Mouse (Mus musculus): ENCODE measurements at regions not wholly inside any gene's neighbourhood (a gene's known extent, or its start where the extent isn't known, plus 50 kb on each side); places are given as distances from the start of the nearest gene placed in this dataset.

GRCm38 (mm10) chr1:193992226-193992625 is 622.1 kb upstream of the Camk1g start:
- no peak overlapping the region for H3K9ac ChIP-seq
- ATAC-seq (ENCODE audit: low read depth) (no peak), DNase-seq (no peak)
- no peaks in the 10 kb centered on the region for H3K9me3 ChIP-seq (replicated peaks)
- H3K4me1 ChIP-seq (replicated peaks) = no peaks in the 10 kb centered on the region
- 50% methylated on average over 2 of the region's 2 CpGs for WGBS (ENCODE audit: insufficient replicate concordance)
- H3K27ac ChIP-seq = no peak overlapping the region
- H3K36me3 ChIP-seq = no peaks in the 10 kb centered on the region
- no peak overlapping the region for H3K4me3 ChIP-seq (replicated peaks)
- H3K4me2 ChIP-seq = no peak overlapping the region
- no peaks in the 10 kb centered on the region for H3K27me3 ChIP-seq

GRCm38 (mm10) chr1:193989956-193990675 is 620.0 kb upstream of the Camk1g start:
- Histone ChIP-seq H3K4me2 (no peak overlapping the region), H3K4me1 (replicated peaks) (no peaks in the 10 kb centered on the region), H3K27me3 (no peaks in the 10 kb centered on the region), H3K36me3 (no peaks in the 10 kb centered on the region), H3K27ac (no peak overlapping the region), H3K4me3 (replicated peaks) (no peak overlapping the region), H3K9ac (no peak overlapping the region), H3K9me3 (replicated peaks) (no peaks in the 10 kb centered on the region)
- DNase-seq = no peak
- no peak for ATAC-seq (ENCODE audit: low read depth)
- 54% methylated on average over 10 of the region's 10 CpGs for WGBS (ENCODE audit: insufficient replicate concordance)

GRCm38 (mm10) chr1:193988970-193989904 is 619.1 kb upstream of the Camk1g start:
- no peaks in the 10 kb centered on the region for H3K27me3 ChIP-seq
- no peak overlapping the region for H3K4me2 ChIP-seq
- WGBS (ENCODE audit: insufficient replicate concordance) = 39% methylated on average over 17 of the region's 17 CpGs
- no peak for DNase-seq
- H3K4me3 ChIP-seq (replicated peaks) = no peak overlapping the region
- no peak overlapping the region for H3K27ac ChIP-seq
- ATAC-seq (ENCODE audit: low read depth) = no peak
- H3K4me1 ChIP-seq (replicated peaks) = no peaks in the 10 kb centered on the region
- H3K9me3 ChIP-seq (replicated peaks) = no peaks in the 10 kb centered on the region
- H3K9ac ChIP-seq = no peak overlapping the region
- no peaks in the 10 kb centered on the region for H3K36me3 ChIP-seq

GRCm38 (mm10) chr1:193980571-193980970 is 610.5 kb upstream of the Camk1g start:
- Histone ChIP-seq H3K9me3 (replicated peaks) (no peaks in the 10 kb centered on the region), H3K27ac (no peak overlapping the region), H3K36me3 (no peaks in the 10 kb centered on the region), H3K4me1 (replicated peaks) (no peaks in the 10 kb centered on the region), H3K4me2 (no peak overlapping the region), H3K4me3 (replicated peaks) (no peak overlapping the region), H3K27me3 (no peaks in the 10 kb centered on the region), H3K9ac (no peak overlapping the region)
- no peak for DNase-seq
- 56% methylated on average over 4 of the region's 4 CpGs for WGBS (ENCODE audit: insufficient replicate concordance)
- no peak for ATAC-seq (ENCODE audit: low read depth)

- H3K36me3 ChIP-seq = no peaks in the 10 kb centered on the region
- no peak overlapping the region for H3K4me3 ChIP-seq (replicated peaks)
- H3K27me3 ChIP-seq = no peaks in the 10 kb centered on the region
- ATAC-seq (ENCODE audit: low read depth) (no peak), DNase-seq (no peak)
- no peak overlapping the region for H3K27ac ChIP-seq
- H3K9me3 ChIP-seq (replicated peaks) = no peaks in the 10 kb centered on the region
- no peak overlapping the region for H3K9ac ChIP-seq
- 65% methylated on average over 1 of the region's 1 CpGs for WGBS (ENCODE audit: insufficient replicate concordance)
- no peak overlapping the region for H3K4me2 ChIP-seq
- H3K4me1 ChIP-seq (replicated peaks) = no peaks in the 10 kb centered on the region
These were observed 601.4 kb upstream of the Camk1g start for GRCm38 (mm10) chr1:193971537-193971936.

GRCm38 (mm10) chr1:193969264-193969908 is 599.3 kb upstream of the Camk1g start:
- WGBS (ENCODE audit: insufficient replicate concordance) = 39% methylated on average over 4 of the region's 4 CpGs
- ATAC-seq (ENCODE audit: low read depth) (no peak), DNase-seq (no peak)

GRCm38 (mm10) chr1:193967957-193968926 is 598.1 kb upstream of the Camk1g start:
- H3K4me3 ChIP-seq (replicated peaks) = no peak overlapping the region
- H3K9ac ChIP-seq = no peak overlapping the region
- DNase-seq = no peak
- H3K4me2 ChIP-seq = no peak overlapping the region
- no peaks in the 10 kb centered on the region for H3K27me3 ChIP-seq
- no peaks in the 10 kb centered on the region for H3K36me3 ChIP-seq
- ATAC-seq (ENCODE audit: low read depth) = no peak
- no peak overlapping the region for H3K27ac ChIP-seq
- 59% methylated on average over 4 of the region's 4 CpGs for WGBS (ENCODE audit: insufficient replicate concordance)
- H3K4me1 ChIP-seq (replicated peaks) = no peaks in the 10 kb centered on the region
- H3K9me3 ChIP-seq (replicated peaks) = no peaks in the 10 kb centered on the region

More at GRCm38 (mm10) chr1:193969264-193969908, 599.3 kb upstream of the Camk1g start:
- H3K4me3 ChIP-seq (replicated peaks) = no peak overlapping the region
- no peaks in the 10 kb centered on the region for H3K4me1 ChIP-seq (replicated peaks)
- no peaks in the 10 kb centered on the region for H3K27me3 ChIP-seq
- H3K27ac ChIP-seq = no peak overlapping the region
- no peaks in the 10 kb centered on the region for H3K9me3 ChIP-seq (replicated peaks)
- H3K36me3 ChIP-seq = no peaks in the 10 kb centered on the region
- no peak overlapping the region for H3K9ac ChIP-seq
- H3K4me2 ChIP-seq = no peak overlapping the region

GRCm38 (mm10) chr1:193966652-193967555 is 596.8 kb upstream of the Camk1g start:
- no peaks in the 10 kb centered on the region for H3K4me1 ChIP-seq (replicated peaks)
- H3K4me2 ChIP-seq = no peak overlapping the region
- no peak overlapping the region for H3K4me3 ChIP-seq (replicated peaks)
- H3K36me3 ChIP-seq = no peaks in the 10 kb centered on the region
- ATAC-seq (ENCODE audit: low read depth) (no peak), DNase-seq (no peak)
- H3K27me3 ChIP-seq = no peaks in the 10 kb centered on the region
- H3K27ac ChIP-seq = no peak overlapping the region
- no peaks in the 10 kb centered on the region for H3K9me3 ChIP-seq (replicated peaks)
- no peak overlapping the region for H3K9ac ChIP-seq
- 34% methylated on average over 1 of the region's 1 CpGs for WGBS (ENCODE audit: insufficient replicate concordance)

GRCm38 (mm10) chr1:193965278-193965677 is 595.2 kb upstream of the Camk1g start:
- 56% methylated on average over 1 of the region's 1 CpGs for WGBS (ENCODE audit: insufficient replicate concordance)
- no peak for DNase-seq

GRCm38 (mm10) chr1:193951936-193952335 is 581.8 kb upstream of the Camk1g start:
- H3K4me1 ChIP-seq (replicated peaks) = no peaks in the 10 kb centered on the region
- no peak for DNase-seq
- H3K9ac ChIP-seq = no peak overlapping the region
- H3K9me3 ChIP-seq (replicated peaks) = no peaks in the 10 kb centered on the region
- H3K4me2 ChIP-seq = no peak overlapping the region
- no peaks in the 10 kb centered on the region for H3K27me3 ChIP-seq
- ATAC-seq (ENCODE audit: low read depth) = no peak
- no peak overlapping the region for H3K27ac ChIP-seq
- H3K4me3 ChIP-seq (replicated peaks) = no peak overlapping the region
- H3K36me3 ChIP-seq = no peaks in the 10 kb centered on the region

More at GRCm38 (mm10) chr1:193965278-193965677, 595.2 kb upstream of the Camk1g start:
- no peak for ATAC-seq (ENCODE audit: low read depth)
- no peaks in the 10 kb centered on the region for H3K9me3 ChIP-seq (replicated peaks)
- H3K4me1 ChIP-seq (replicated peaks) = no peaks in the 10 kb centered on the region
- no peak overlapping the region for H3K27ac ChIP-seq
- H3K27me3 ChIP-seq = no peaks in the 10 kb centered on the region
- H3K36me3 ChIP-seq = no peaks in the 10 kb centered on the region
- H3K4me3 ChIP-seq (replicated peaks) = no peak overlapping the region
- H3K9ac ChIP-seq = no peak overlapping the region
- no peak overlapping the region for H3K4me2 ChIP-seq
